Mouse (Mus musculus): ENCODE measurements around the gene Arl2bp. TPM values are rescaled to one million over a fixed set of nuclear protein-coding genes. Genes with fewer than 3 reads are reported as not detected.

The Arl2bp gene
- 61.7 and 76.1 TPM in 2 replicates for polyA plus RNA-seq (2012; rRNA removed)

- under 1% methylated on average over 73 of the region's 74 CpGs for WGBS
- no peak for DNase-seq (ENCODE audit: low read depth, low spot score)
Observed at GRCm38 (mm10) chr8:94666456-94667308, at the start of gene Arl2bp. Gene Arl2bp (plus strand): TSS chr8:94666600.

- 89% methylated on average over 1 of the region's 1 CpGs for WGBS
- no peak for DNase-seq (ENCODE audit: low read depth, low spot score)
Observed at GRCm38 (mm10) chr8:94624885-94625284, 41.5 kb upstream of the Arl2bp start.

GRCm38 (mm10) chr8:94633564-94634194, 32.7 kb upstream of the Arl2bp start:
- 42% methylated on average over 2 of the region's 2 CpGs for WGBS
- DNase-seq (ENCODE audit: low read depth, low spot score) = no peak

- DNase-seq (ENCODE audit: low read depth, low spot score) = peak; percentile 38
Observed at GRCm38 (mm10) chr8:94634211-94634610, 32.2 kb upstream of the Arl2bp start.

- 91% methylated on average over 2 of the region's 2 CpGs for WGBS
- DNase-seq (ENCODE audit: low read depth, low spot score) = no peak
Observed at GRCm38 (mm10) chr8:94641183-94641582, 25.2 kb upstream of the Arl2bp start.

GRCm38 (mm10) chr8:94641938-94642337, 24.5 kb upstream of the Arl2bp start:
- DNase-seq (ENCODE audit: low read depth, low spot score) = no peak
- WGBS = 84% methylated on average over 3 of the region's 3 CpGs

GRCm38 (mm10) chr8:94645202-94645601, 21.2 kb upstream of the Arl2bp start:
- no peak for DNase-seq (ENCODE audit: low read depth, low spot score)
- WGBS = 63% methylated on average over 1 of the region's 1 CpGs

- 94% methylated on average over 3 of the region's 3 CpGs for WGBS
Observed at GRCm38 (mm10) chr8:94646165-94646564, 20.2 kb upstream of the Arl2bp start.

GRCm38 (mm10) chr8:94649496-94649895, 16.9 kb upstream of the Arl2bp start:
- WGBS = 88% methylated on average over 3 of the region's 3 CpGs
- DNase-seq (ENCODE audit: low read depth, low spot score) = no peak

More at GRCm38 (mm10) chr8:94646165-94646564, 20.2 kb upstream of the Arl2bp start:
- no peak for DNase-seq (ENCODE audit: low read depth, low spot score)

- 91% methylated on average over 3 of the region's 3 CpGs for WGBS
- DNase-seq (ENCODE audit: low read depth, low spot score) = no peak
Observed at GRCm38 (mm10) chr8:94652951-94653350, 13.4 kb upstream of the Arl2bp start.

- DNase-seq (ENCODE audit: low read depth, low spot score) = no peak
Observed at GRCm38 (mm10) chr8:94654994-94655393, 11.4 kb upstream of the Arl2bp start.

GRCm38 (mm10) chr8:94658031-94658430, 8.4 kb upstream of the Arl2bp start:
- WGBS = 90% methylated on average over 2 of the region's 2 CpGs

GRCm38 (mm10) chr8:94660418-94660817, 6.0 kb upstream of the Arl2bp start:
- WGBS = 34% methylated on average over 4 of the region's 4 CpGs
- DNase-seq (ENCODE audit: low read depth, low spot score) = no peak

More at GRCm38 (mm10) chr8:94658031-94658430, 8.4 kb upstream of the Arl2bp start:
- DNase-seq (ENCODE audit: low read depth, low spot score) = no peak

GRCm38 (mm10) chr8:94664722-94665121, 1.7 kb upstream of the Arl2bp start:
- WGBS = 83% methylated on average over 2 of the region's 2 CpGs
- no peak for DNase-seq (ENCODE audit: low read depth, low spot score)

- DNase-seq (ENCODE audit: low read depth, low spot score) = no peak
- WGBS = 67% methylated on average over 5 of the region's 5 CpGs
Observed at GRCm38 (mm10) chr8:94674384-94674783, 8.0 kb downstream of the Arl2bp start.

GRCm38 (mm10) chr8:94675923-94676322, 9.5 kb downstream of the Arl2bp start:
- no peak for DNase-seq (ENCODE audit: low read depth, low spot score)
- 92% methylated on average over 6 of the region's 6 CpGs for WGBS

- no peak for DNase-seq (ENCODE audit: low read depth, low spot score)
Observed at GRCm38 (mm10) chr8:94678582-94678981, 12.2 kb downstream of the Arl2bp start.

GRCm38 (mm10) chr8:94680414-94680813, 14.0 kb downstream of the Arl2bp start:
- WGBS = 91% methylated on average over 3 of the region's 3 CpGs

More at GRCm38 (mm10) chr8:94678582-94678981, 12.2 kb downstream of the Arl2bp start:
- WGBS = 15% methylated on average over 9 of the region's 9 CpGs

GRCm38 (mm10) chr8:94682732-94683524, 16.5 kb downstream of the Arl2bp start:
- DNase-seq (ENCODE audit: low read depth, low spot score) = no peak
- 27% methylated on average over 16 of the region's 16 CpGs for WGBS

More at GRCm38 (mm10) chr8:94680414-94680813, 14.0 kb downstream of the Arl2bp start:
- no peak for DNase-seq (ENCODE audit: low read depth, low spot score)

- WGBS = 69% methylated on average over 4 of the region's 4 CpGs
- no peak for DNase-seq (ENCODE audit: low read depth, low spot score)
Observed at GRCm38 (mm10) chr8:94684287-94684686, 17.9 kb downstream of the Arl2bp start.

Measured in large intestine, adult 2 months (tissue).